Mouse (Mus musculus) small intestine, adult 2 months (tissue): ENCODE measurements around the gene Sgsh. TPM values are rescaled to one million over a fixed set of nuclear protein-coding genes. Genes with fewer than 3 reads are reported as not detected.

Source experiments
- H3K27ac ChIP-seq: fragments of 200-500 bp; 2 replicates; pipeline ENCODE4 v1.5.1; 2012; ENCODE audit warnings: low read depth, low read length, control low read depth, inconsistent platforms; ENCODE audit not compliant: insufficient read depth
- H3K27me3 ChIP-seq: fragments of 200-500 bp; 2 replicates; pipeline ENCODE4 v1.6.1; 2012; ENCODE audit warnings: mild to moderate bottlenecking, moderate library complexity, low read length, inconsistent platforms; ENCODE audit not compliant: control insufficient read depth, insufficient read depth
- H3K36me3 ChIP-seq: fragments of 200-500 bp; 2 replicates; pipeline ENCODE4 v1.6.1; 2012; ENCODE audit warnings: mild to moderate bottlenecking, low read length, control low read depth, inconsistent platforms; ENCODE audit not compliant: control insufficient read depth, insufficient read depth
- H3K4me1 ChIP-seq: fragments of 200-500 bp; 2 replicates; pipeline ENCODE4 v1.6.1; 2012; ENCODE audit warnings: low read length, inconsistent platforms, mixed read lengths; ENCODE audit not compliant: control insufficient read depth, insufficient read depth, insufficient read length
- H3K4me3 ChIP-seq: fragments of 200-500 bp; 2 replicates; pipeline ENCODE4 v1.5.1; 2012; ENCODE audit warnings: low read depth, mild to moderate bottlenecking, control low read depth, inconsistent platforms, low read length, moderate library complexity
- CTCF ChIP-seq: fragments of 200-500 bp; IDR thresholded peaks from 2 replicates; pipeline ENCODE4 v1.5.1; 2012; ENCODE audit warnings: low read depth, mild to moderate bottlenecking, control low read depth, inconsistent platforms, low read length, moderate library complexity, mixed read lengths; ENCODE audit not compliant: insufficient replicate concordance, insufficient read length; ENCODE audit errors: extremely low read depth
- POLR2A ChIP-seq: fragments of 200-500 bp; IDR thresholded peaks from 2 replicates; pipeline ENCODE4 v1.6.1; 2012; ENCODE audit warnings: low read depth, mild to moderate bottlenecking, control low read depth, inconsistent platforms, low read length, moderate library complexity
- WGBS: fragments of 180-500 bp; shearing (Covaris S2); methylation state at CpG from one replicate; pipeline ENCODE4 v1.1.7; 2018; 5-methylcytosine and 5-hydroxymethylcytosine counted together
- polyA plus RNA-seq: library from polyadenylated mRNA; depleted of rRNA; stranded (reverse); fragments of >200 nt; gene quantifications from 2 replicates; pipeline ENCODE4 v1.2.3, GENCODE M21; 2012

The Sgsh gene
- polyA plus RNA-seq, 1 experiment: 19.2 TPM

DNA sequence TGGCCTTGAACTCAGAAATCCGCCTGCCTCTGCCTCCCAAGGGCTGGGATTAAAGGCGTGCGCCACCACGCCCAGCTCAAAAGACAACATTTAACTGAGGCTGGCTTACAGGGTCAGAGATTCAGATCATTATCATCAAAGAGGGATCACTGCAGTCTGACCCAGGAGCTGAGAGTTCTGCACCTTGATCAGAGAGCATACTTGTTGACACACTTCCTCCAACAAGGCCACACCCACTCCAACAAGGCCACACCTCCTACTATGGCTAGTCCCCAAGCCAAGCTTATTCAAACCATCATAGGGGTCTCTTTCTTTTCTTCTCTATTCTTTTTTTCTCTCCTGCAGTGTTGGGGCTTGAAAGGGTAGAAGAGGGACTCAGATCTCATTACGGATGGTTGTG is 31.0 kb upstream of the Sgsh start:
- 66% methylated on average over 5 of the region's 5 CpGs for WGBS
- H3K36me3 ChIP-seq: no peaks in the 10 kb centered on the region
- peaks cover 6% of the 10 kb centered on the region; the same call in 1 of the 2 replicates for H3K4me1 ChIP-seq
- no peak overlapping the region for H3K4me3 ChIP-seq
- no peak overlapping the region for H3K27ac ChIP-seq
- H3K27me3 ChIP-seq: no peaks in the 10 kb centered on the region
- TF ChIP-seq CTCF (no peak), POLR2A (no peak)

DNA sequence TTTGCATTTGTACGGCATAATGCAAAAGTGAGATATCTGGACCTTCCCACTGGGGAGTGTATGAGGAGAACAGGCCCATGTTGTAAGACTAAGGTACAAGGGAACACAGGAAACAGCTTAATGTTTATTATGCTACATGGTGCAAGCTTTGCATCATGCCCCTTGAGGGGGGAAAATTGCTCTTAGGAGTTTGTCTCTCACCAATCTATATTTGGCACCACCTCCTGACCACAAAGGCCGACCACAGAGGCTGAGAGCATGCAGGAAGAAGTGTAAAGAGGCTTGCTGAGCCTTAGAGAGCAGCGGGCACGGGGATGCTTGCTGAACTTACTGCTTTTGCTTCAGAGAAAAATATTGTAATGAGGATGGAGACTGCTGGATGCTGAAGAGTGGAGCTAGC is 29.6 kb upstream of the Sgsh start:
- 84% methylated on average over 4 of the region's 4 CpGs for WGBS
- H3K27ac ChIP-seq: no peak overlapping the region
- no peak for TF ChIP-seq POLR2A
- TF ChIP-seq CTCF: no peak
- H3K27me3 ChIP-seq: no peaks in the 10 kb centered on the region
- H3K4me1 ChIP-seq: peaks cover 5% of the 10 kb centered on the region; the same call in 1 of the 2 replicates
- H3K36me3 ChIP-seq: no peaks in the 10 kb centered on the region
- H3K4me3 ChIP-seq: no peak overlapping the region

DNA sequence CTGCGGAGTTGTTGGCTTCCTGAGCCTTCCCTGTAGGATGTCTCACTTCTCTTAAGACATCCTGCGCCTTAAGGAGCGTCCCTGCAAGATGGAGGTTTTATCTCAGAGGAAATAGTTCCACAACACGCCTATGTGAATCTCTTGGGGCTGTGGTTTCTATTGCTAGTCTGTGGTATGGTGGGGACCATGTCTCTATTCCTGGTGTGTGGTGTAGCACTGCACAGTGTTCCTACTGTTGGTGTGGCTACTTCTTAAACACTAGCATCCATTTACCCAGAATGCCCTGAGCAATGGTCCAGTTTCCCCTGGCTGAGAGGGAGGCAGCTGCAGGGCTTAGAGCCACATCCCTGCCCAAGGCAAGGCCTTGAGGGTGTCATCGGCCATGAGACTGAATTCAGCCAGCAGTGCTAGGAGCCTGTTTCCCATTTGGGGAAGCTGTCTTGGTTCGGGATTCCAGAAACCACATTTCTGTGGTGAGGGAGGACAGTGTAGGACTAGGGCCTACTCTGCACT is 27.1 kb upstream of the Sgsh start:
- WGBS: 80% methylated on average over 6 of the region's 6 CpGs
- TF ChIP-seq POLR2A: no peak
- TF ChIP-seq CTCF: no peak
- Histone ChIP-seq H3K4me3 (no peak overlapping the region), H3K27me3 (no peaks in the 10 kb centered on the region), H3K27ac (no peak overlapping the region), H3K36me3 (peaks cover 1% of the 10 kb centered on the region; the same call in 1 of the 2 replicates), H3K4me1 (no peaks in the 10 kb centered on the region)

DNA sequence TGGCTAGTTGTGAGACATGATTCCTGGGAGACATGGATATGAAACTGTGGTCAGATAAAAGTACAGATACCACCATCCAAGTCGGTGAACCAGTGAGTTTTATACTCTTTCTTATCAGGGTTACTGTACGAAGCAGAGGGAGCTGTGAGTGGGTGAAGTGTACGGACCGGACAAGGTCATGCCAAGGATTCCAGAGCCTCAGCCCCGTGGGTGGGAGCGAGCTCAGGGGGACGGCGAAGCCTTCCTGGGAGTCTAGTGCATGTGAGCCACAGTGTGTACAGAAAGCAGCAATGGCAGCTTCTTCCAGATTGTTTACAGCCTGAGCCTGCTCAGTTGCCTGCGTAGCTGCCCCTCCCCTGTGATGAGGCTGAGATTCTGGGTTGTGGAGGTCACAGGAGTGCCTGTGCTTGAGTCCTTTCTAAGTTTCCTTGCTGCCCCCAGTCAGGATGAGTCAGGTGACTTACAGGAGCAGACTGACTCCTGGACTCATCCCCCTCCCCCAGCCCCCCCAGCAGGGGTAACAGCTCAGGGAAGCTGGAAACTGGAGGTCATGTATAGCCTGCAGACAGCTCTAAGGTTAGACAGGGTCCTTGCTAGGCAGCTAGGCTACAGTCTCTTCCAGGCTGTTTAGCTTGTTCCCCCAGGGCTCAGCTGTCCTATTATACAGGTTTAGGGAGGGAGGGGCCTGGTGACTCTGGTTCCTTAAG is 26.4 kb upstream of the Sgsh start:
- no peak for TF ChIP-seq CTCF
- no peak for TF ChIP-seq POLR2A
- no peak overlapping the region for H3K27ac ChIP-seq
- H3K36me3 ChIP-seq: peaks cover 3% of the 10 kb centered on the region
- no peak overlapping the region for H3K4me3 ChIP-seq
- H3K27me3 ChIP-seq: no peaks in the 10 kb centered on the region
- 73% methylated on average over 9 of the region's 9 CpGs for WGBS
- H3K4me1 ChIP-seq: no peaks in the 10 kb centered on the region

DNA sequence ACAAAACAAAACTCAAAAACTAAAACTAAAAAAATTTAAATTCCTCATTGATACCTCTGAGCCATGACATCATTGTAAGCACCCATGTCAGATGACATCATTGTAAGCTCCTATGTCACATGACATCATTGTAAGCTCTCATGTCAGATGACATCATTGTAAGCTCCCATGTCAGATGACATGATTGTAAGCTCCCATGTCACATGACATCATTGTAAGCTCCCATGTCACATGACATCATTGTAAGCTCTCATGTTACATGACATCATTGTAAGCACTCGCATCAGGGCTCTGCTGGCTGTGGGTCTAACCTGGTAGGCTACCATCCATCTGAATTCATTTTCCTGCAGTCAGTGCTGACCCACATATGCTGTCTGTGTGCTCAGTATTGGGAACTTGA is 23.2 kb upstream of the Sgsh start:
- TF ChIP-seq CTCF (no peak), POLR2A (no peak)

DNA sequence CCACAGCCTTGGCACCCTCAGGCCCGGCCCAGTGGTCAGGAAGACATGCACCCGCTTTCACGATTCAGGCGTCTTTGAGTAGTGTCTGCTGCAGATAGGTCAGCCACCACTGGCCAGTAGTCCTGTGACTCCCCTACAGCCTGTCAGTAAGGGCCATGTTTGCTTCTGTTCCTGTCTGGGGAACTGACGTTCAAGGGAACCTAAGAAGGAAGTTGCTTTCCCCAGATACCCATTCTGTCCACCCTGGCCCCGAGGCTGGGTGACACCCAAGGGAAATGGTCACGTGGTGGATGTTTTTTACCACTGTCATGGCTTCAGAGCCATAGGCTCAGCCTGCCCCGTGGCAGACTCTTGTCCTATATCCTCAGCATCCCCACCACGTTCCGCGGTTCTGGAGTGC is 22.0 kb upstream of the Sgsh start:
- no peak overlapping the region for H3K27ac ChIP-seq
- 92% methylated on average over 11 of the region's 11 CpGs for WGBS
- TF ChIP-seq POLR2A (no peak), CTCF (no peak)
- peaks cover 11% of the 10 kb centered on the region for H3K4me1 ChIP-seq
- peaks cover 3% of the 10 kb centered on the region for H3K36me3 ChIP-seq
- H3K27me3 ChIP-seq: no peaks in the 10 kb centered on the region
- H3K4me3 ChIP-seq: no peak overlapping the region

More for the DNA sequence above, 23.2 kb upstream of the Sgsh start:
- H3K4me3 ChIP-seq: no peak overlapping the region
- H3K27me3 ChIP-seq: no peaks in the 10 kb centered on the region
- H3K27ac ChIP-seq: no peak overlapping the region
- peaks cover 3% of the 10 kb centered on the region for H3K36me3 ChIP-seq
- WGBS: 97% methylated on average over 1 of the region's 1 CpGs
- peaks cover 11% of the 10 kb centered on the region for H3K4me1 ChIP-seq

DNA sequence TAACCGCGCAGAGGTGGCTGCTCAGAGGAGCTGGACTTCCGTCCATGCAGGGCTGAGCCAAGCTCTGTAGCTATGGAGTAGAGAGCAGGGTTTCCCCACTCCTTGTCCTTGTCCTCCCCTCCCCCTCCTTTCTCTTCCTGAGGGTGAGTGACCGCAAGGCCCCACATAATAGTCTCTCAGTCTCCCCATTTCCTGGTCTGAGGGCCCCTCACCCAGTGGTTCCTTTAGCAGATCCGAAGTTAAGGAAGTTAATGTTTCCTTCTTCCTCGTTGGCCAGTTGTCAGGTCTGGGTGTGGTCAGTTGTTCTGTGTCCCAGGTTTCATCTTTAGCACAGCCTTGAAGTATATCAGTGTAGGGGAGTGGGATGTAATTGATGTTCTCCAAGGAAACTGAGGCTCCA is 20.1 kb upstream of the Sgsh start:
- Histone ChIP-seq H3K27ac (peak overlapping the region; percentile 16; the same call in 1 of the 2 replicates), H3K36me3 (peaks cover 3% of the 10 kb centered on the region), H3K4me3 (no peak overlapping the region), H3K4me1 (peaks cover 11% of the 10 kb centered on the region), H3K27me3 (no peaks in the 10 kb centered on the region)
- TF ChIP-seq POLR2A (no peak), CTCF (no peak)
- WGBS: 46% methylated on average over 6 of the region's 6 CpGs
